Mouse (Mus musculus) layer of hippocampus, adult 8-10 months (tissue): ENCODE measurements at regions not wholly inside any gene's neighbourhood (a gene's known extent, or its start where the extent isn't known, plus 50 kb on each side); places are given as distances from the start of the nearest gene placed in this dataset.

Experiments
- DNase-seq, 2 experiments: peaks; one replicate each; pipeline ENCODE4 v3.0.0; 2022; ENCODE audit warnings: low spot score in 2 of 2

- no peak for DNase-seq
Observed at GRCm38 (mm10) chr5:126335091-126335490, 803.5 kb downstream of the Tmem132b start.

- DNase-seq: no peak
Observed at GRCm38 (mm10) chr5:126335553-126336520, 804.3 kb downstream of the Tmem132b start.

DNA sequence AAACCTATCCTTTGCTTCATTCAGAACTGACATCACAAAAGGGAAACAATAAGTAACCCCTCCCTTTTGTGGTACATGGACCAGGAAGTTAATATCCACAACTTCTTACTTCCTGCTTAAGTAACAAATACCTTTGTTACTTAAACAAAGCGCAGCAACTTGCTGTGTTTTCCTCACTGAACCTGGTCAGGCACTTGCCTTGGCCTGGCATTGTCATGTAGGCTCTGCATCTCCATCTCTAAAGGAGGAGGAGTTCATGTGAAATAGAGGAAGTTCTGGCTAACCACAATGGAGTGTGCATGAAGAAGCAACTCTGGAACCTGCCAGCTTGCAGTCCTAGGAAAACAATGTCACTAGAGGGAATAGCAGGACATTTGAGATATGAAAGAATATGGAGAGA lies 806.3 kb downstream of the Tmem132b start:
- no peak for DNase-seq

DNA sequence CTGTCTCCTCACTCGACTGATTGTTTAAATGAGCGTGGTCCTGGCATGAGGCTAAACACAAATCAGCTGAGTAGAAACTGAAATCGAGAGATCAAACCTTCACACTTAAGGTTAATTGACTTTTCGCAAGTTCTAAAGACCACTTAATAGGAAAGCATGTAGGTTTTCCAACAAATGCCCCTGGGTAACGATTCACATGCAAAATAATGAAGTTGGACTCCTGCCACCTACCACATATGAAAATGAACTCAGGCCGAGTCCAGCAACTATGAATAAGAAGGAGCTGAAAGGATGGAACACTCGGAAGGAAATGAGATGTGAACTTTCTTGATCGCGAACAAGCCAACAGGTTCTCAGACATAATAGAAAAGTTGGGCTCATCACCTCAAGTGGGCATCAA lies 812.0 kb downstream of the Tmem132b start:
- DNase-seq: no peak

DNA sequence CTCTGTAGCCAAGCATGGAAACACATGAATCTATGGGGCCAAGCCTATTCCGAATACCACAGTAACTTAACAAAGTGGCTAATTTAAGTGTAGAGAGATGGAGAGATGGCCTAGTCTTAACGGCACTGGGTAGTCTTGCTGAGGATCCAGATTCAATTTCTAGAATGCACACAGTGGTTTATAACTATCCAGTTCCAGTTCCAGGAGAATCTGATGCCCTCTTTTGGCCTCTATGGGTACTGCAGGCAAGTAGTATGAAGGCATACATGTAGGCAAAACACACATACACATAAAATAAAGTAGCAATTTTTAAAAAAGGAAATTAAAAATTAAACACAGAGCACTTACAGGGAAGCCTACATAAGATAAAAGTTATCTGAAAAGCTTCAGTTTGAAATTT lies 819.4 kb downstream of the Tmem132b start:
- DNase-seq: no peak

- no peak for DNase-seq
Observed at GRCm38 (mm10) chr5:126369436-126369835, 837.9 kb downstream of the Tmem132b start.

DNA sequence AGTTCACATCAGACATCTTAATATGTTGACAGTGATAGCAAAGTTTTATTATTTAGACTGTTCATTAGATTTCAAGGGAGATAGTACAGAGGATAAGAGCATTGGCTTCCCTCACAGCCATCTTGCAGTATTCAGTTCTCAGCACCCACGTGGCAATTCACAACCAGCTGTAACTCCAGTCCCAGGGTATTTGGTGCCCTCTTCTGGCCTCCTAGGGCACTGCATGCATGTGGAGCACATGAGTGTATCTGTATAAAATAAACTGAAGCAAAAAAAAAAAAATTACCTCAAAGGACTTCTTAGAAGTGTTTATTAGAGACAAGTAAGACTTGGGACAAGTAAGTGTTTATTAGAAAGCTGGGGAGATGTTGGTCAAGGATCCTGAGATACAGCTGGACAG lies 849.3 kb upstream of the Tmem132c start:
- DNase-seq: no peak

- peak in 1 of 2 experiments; percentile 15 for DNase-seq
Observed at GRCm38 (mm10) chr5:126395331-126395730, 846.3 kb upstream of the Tmem132c start.

DNA sequence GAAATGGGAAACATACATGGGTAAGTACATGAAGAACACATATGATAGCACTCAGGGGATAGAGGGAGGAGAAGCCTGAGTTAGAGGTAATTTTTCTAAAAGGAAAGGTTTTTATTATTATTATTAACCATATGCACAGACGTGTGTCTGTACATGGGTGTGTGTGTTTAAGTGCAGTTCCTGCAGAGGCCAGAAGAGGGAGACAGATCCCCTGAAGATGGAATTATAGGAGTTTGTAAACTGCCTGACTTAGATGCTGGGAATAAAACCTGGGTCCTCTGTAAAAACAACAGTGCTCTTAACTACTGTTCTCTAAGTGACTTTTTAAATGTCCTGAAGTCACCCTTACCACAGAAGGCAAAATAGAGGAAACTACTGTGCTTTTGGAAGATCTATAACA lies 809.9 kb upstream of the Tmem132c start:
- no peak for DNase-seq

GRCm38 (mm10) chr5:126438696-126439095 lies 802.9 kb upstream of the Tmem132c start:
- peak; percentile 29 to 33 for DNase-seq

DNA sequence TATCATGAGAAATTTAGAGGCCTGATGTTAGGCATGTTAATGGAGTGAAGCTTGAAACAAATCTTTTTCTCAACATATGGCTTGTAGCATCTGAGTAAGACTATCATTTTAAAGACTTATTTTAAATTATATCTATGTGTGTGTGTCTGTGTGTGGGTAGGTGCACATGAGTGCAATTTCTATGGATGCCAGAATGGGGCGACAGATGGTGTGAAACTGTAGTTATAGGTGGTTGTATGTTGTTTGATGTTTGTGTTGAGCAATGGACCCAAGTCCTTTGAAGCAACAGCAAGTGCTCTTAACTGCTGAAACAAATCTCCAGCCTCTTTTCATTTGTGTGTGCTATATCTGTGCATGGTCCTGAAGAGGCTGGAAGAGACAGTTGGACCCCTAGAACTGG lies 801.1 kb upstream of the Tmem132c start:
- DNase-seq: peak; percentile 33 to 38

- DNase-seq: peak in 1 of 2 experiments; percentile 5
Observed at GRCm38 (mm10) chr5:126475761-126476160, 765.8 kb upstream of the Tmem132c start.

GRCm38 (mm10) chr5:126522076-126522475 lies 719.5 kb upstream of the Tmem132c start:
- DNase-seq: no peak

GRCm38 (mm10) chr5:126525863-126526262 lies 715.7 kb upstream of the Tmem132c start:
- DNase-seq: peak; percentile 62 to 71

DNA sequence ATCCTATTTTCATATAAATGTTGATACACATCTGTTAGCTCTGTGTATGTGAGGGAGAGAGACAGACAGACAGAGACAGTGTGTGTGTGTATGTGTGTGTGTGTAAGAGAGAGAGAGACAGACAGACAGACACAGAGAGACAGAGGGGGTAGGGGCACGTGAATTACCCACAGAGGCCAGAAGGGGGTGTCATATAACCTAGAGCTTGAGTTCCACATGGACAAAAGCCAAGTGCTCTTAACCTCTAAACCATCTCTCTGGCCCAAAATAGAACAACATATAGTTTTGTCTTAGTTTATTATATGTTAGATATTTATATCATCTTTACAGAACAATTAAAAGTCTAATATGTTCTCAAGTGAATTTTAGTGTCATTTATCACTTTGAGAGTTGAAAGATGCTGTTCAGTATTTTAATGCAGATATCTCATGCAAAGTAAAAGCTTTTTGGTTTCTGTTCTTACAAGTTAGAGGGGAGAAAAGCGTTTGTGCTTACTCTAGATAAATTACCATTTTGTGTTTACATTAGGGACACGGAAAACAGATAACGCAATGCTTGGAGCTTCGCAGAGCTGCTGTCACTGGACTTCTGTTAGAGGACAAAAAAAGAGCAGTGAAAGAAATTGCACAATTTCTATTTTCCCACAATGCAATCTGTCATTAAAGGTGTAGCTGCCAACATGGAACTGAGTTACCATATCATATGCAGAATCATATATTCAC lies 710.6 kb upstream of the Tmem132c start:
- no peak for DNase-seq

- no peak for DNase-seq
Observed at GRCm38 (mm10) chr5:126531528-126531894, 710.1 kb upstream of the Tmem132c start.

GRCm38 (mm10) chr5:126531975-126532374 lies 709.6 kb upstream of the Tmem132c start:
- no peak for DNase-seq

DNA sequence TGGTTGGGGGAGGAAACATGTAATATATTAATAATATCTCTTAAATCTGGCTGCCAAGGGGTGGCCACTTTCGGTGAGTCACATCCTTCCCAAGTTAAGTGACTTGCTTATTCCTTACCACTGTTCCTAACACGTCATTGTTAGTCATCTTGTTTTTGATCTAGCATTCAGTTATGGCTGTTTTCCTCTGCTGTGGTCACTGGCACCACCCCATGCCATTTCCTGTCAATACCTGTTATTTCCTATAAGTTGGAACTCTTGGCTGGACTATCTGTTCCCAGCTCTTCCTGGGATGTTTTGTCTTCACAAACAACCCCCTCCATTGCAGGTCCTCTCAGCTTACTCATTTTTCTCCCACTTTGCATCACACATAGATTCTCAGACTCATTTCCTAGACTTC lies 703.5 kb upstream of the Tmem132c start:
- DNase-seq: no peak

DNA sequence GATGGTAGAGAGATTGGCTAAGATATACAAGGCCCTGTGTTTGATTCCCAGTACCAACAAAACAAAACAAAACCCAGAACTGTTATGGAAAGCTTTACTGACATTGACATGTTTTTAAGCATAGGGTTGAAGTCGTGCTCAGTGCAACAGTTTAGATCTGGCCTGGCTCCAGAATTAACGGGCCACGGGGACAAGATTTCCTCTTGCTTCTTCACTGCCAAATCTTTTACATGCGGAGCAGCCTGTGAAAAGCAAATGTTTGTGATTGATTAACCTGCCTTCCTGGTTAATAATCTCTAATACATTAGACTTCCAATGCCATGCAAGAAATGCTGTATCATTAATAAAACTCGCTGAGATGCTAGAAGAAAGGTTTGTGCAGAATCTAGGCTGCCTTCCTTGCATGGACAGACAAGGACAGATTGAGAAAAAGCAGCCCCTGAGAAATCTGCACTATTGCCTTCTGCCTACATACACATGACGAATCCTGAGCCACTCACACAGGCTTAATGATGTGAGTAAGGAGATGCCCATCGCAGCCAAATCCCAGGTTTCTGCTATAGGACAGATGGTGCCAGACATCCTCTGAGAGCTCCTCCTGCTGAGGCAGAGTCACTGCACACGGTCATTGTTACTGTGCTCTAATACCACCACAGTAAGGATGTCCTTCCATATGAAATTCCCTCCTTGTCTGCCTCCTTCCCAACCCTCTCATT lies 697.2 kb upstream of the Tmem132c start:
- DNase-seq: peak; percentile 10 to 18

GRCm38 (mm10) chr5:126547841-126548240 lies 693.8 kb upstream of the Tmem132c start:
- no peak for DNase-seq

GRCm38 (mm10) chr5:126551676-126552075 lies 689.9 kb upstream of the Tmem132c start:
- DNase-seq: peak in 1 of 2 experiments; percentile 7

- no peak for DNase-seq
Observed at GRCm38 (mm10) chr5:126559011-126559410, 682.6 kb upstream of the Tmem132c start.
